7 mouse cellular contexts compared by ENCODE assay signal in the genomic region with DNA sequence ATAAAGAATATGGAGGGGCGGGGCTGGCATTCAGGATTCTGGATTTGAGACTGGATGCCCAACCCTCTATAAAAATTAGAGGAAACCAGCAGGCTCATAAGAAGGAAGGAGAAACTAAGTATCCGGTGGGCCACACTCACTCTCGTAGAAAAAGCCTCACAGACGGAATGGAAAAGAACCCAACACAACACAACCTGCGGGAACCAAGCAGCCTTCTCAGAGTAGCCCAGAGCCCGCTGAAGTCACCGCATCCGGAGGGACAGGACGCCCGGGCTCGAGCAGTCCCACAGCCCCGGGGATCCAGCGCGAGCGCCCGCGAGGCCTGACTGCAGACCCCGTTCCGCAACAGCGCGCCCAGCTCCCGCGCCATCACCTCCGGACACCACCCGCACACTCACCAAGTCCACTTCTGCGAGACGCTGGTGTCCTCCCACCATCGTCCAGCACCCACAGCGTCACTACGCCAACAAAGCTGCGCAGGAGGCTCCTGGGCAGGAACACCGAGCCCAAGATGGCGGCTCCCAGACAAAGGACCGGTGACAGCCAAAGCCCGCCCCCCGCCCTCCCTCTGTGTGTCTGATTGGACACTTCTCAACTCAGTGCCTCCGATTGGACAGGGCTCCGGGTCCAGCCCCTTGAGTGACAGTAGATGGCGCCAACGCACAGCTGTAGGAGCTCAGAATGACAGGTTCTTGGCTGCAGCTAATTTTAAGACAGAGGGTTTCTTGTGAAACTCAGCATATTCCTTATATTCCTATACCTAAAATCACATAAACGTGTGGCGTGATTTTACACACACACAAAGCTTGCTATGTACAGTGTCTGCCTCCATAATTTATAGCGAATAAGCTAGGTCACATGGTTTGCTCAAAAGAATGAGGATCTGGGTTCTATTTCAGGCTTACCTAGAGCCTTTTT. TPM values are rescaled to one million over a fixed set of nuclear protein-coding genes. Genes with fewer than 3 reads are reported as not detected.
DNase-seq lines count a peak whose midpoint lies in the region; ATAC-seq lines count a peak whose summit lies in the region.

Gene Zfp68, minus strand, starts transcription at position 551 of the 918 bp plus-strand sequence.

- H3K4me1 ChIP-seq in embryonic facial prominence, embryonic 12.5 days: peaks cover 10% of the 10 kb centered on the region
- H3K4me1 ChIP-seq in limb, embryonic 11.5 days (ENCODE audit: control insufficient read depth, insufficient read depth, low read length): 0 out of 2 replicates have a peak, but pooled peaks cover 2% of the 10 kb centered on the region
- peaks cover 24% of the 10 kb centered on the region for H3K4me1 ChIP-seq in midbrain, embryonic 14.5 days (ENCODE audit: control insufficient read depth, insufficient read depth, low read length)

- ATAC-seq in embryonic facial prominence, embryonic 12.5 days (ENCODE audit: insufficient number of reproducible peaks, insufficient read depth, low FRiP score, low TSS enrichment): peak; percentile 95
- peak; percentile 97 for ATAC-seq in limb, embryonic 11.5 days (ENCODE audit: insufficient number of reproducible peaks, low FRiP score, low TSS enrichment, low read depth)
- peak; percentile 97 for ATAC-seq in midbrain, embryonic 14.5 days (ENCODE audit: low FRiP score, low TSS enrichment)

- peak; percentile 89 for DNase-seq in adrenal gland, postnatal 25 days
- DNase-seq in heart, adult 11 months: peak; percentile 100
- peak; percentile 91 for DNase-seq in kidney, adult 18-20 months
- DNase-seq in limb, embryonic 11.5 days (ENCODE audit: low spot score): peak; percentile 95
- peak; percentile 98 for DNase-seq in midbrain, embryonic 14.5 days
- DNase-seq in spleen, adult 18-20 months: peak; percentile 82 to 83

- peak within 1 kb of the TSS; percentile 95 for H3K27ac ChIP-seq in embryonic facial prominence, embryonic 12.5 days
- peak within 1 kb of the TSS; percentile 92 for H3K27ac ChIP-seq in limb, embryonic 11.5 days (replicated peaks; ENCODE audit: low read depth, low read length)
- H3K27ac ChIP-seq in midbrain, embryonic 14.5 days (replicated peaks; ENCODE audit: low read depth, low read length): peak within 1 kb of the TSS; percentile 98

- peaks cover 33% of the 10 kb centered on the region for H3K9me3 ChIP-seq in embryonic facial prominence, embryonic 12.5 days
- peaks cover 13% of the 10 kb centered on the region; the same call in 1 of the 2 replicates for H3K9me3 ChIP-seq in limb, embryonic 11.5 days (ENCODE audit: control insufficient read depth, low read length)
- H3K9me3 ChIP-seq in midbrain, embryonic 14.5 days (ENCODE audit: control insufficient read depth, low read length): peaks cover 32% of the 10 kb centered on the region

- H3K4me3 ChIP-seq in embryonic facial prominence, embryonic 12.5 days: peak within 1 kb of the TSS; percentile 72
- H3K4me3 ChIP-seq in limb, embryonic 11.5 days (ENCODE audit: low read depth, low read length): peak within 1 kb of the TSS; percentile 92
- H3K4me3 ChIP-seq in midbrain, embryonic 14.5 days (replicated peaks; ENCODE audit: low read depth, low read length): peak within 1 kb of the TSS; percentile 88

- no peaks in the 10 kb centered on the region for H3K27me3 ChIP-seq in embryonic facial prominence, embryonic 12.5 days
- no peaks in the 10 kb centered on the region for H3K27me3 ChIP-seq in limb, embryonic 11.5 days (ENCODE audit: control insufficient read depth, insufficient read depth, low read length)
- no peaks in the 10 kb centered on the region for H3K27me3 ChIP-seq in midbrain, embryonic 14.5 days (ENCODE audit: control insufficient read depth, insufficient read depth, low read length)

- H3K9ac ChIP-seq in embryonic facial prominence, embryonic 12.5 days: peak within 1 kb of the TSS; percentile 90
- H3K9ac ChIP-seq in limb, embryonic 11.5 days (ENCODE audit: low read length): peak within 1 kb of the TSS; percentile 97
- H3K9ac ChIP-seq in midbrain, embryonic 14.5 days (replicated peaks; ENCODE audit: low read length): peak within 1 kb of the TSS; percentile 99

- peak within 1 kb of the TSS; percentile 39 for H3K4me2 ChIP-seq in embryonic facial prominence, embryonic 12.5 days (replicated peaks)
- peak within 1 kb of the TSS; percentile 35 for H3K4me2 ChIP-seq in limb, embryonic 11.5 days (ENCODE audit: low read depth, severe bottlenecking)
- peak within 1 kb of the TSS; percentile 59 for H3K4me2 ChIP-seq in midbrain, embryonic 14.5 days (ENCODE audit: low read length)

- H3K36me3 ChIP-seq in embryonic facial prominence, embryonic 12.5 days: peaks cover 40% of the 10 kb centered on the region
- peaks cover 31% of the 10 kb centered on the region for H3K36me3 ChIP-seq in limb, embryonic 11.5 days (ENCODE audit: control insufficient read depth, insufficient read depth, low read length)
- peaks cover 37% of the 10 kb centered on the region for H3K36me3 ChIP-seq in midbrain, embryonic 14.5 days (ENCODE audit: control insufficient read depth, insufficient read depth, low read length)

- under 1% methylated on average over 43 of the region's 43 CpGs for WGBS in embryonic facial prominence, embryonic 12.5 days
- under 1% methylated on average over 43 of the region's 43 CpGs for WGBS in limb, embryonic 11.5 days
- under 1% methylated on average over 43 of the region's 43 CpGs for WGBS in midbrain, embryonic 14.5 days

RNA-seq across cellular contexts. Expression of gene Zfp68, which starts in this region (rescaled TPM):
- total RNA-seq in adrenal gland, postnatal 25 days (2021): 19.5 and 21.8 TPM in 2 replicates
- polyA plus RNA-seq in embryonic facial prominence, embryonic 12.5 days (2016; fragmentation: Nextera tagmentation; extraction: Ambion mirVana): 76.1 and 82.7 TPM in 2 replicates
- 77.6 and 77.8 TPM in 2 replicates for polyA plus RNA-seq in limb, embryonic 11.5 days (2014; fragmentation: Nextera tagmentation; extraction: Ambion mirVana)
- polyA plus RNA-seq in midbrain, embryonic 14.5 days (2014; fragmentation: Nextera tagmentation; extraction: Ambion mirVana): 94.7 and 108 TPM in 2 replicates

Comparison
In these comparisons a context has a peak if more than half of its experiments do, and no peak if none do; other contexts are left out.
1. Peak in every context shown above with its lines: DNase-seq, ATAC-seq, H3K4me3 ChIP-seq and H3K27ac ChIP-seq.